Mouse (Mus musculus): ENCODE measurements at regions not wholly inside any gene's neighbourhood (a gene's known extent, or its start where the extent isn't known, plus 50 kb on each side); places are given as distances from the start of the nearest gene placed in this dataset.
A peak's percentile ranks its signal among the peaks of the same experiment; 100 is the strongest.

GRCm38 (mm10) chr5:24265431-24265830 is 86.0 kb downstream of the Kcnh2 start:
- DNase-seq (no peak), ATAC-seq (no peak)
- 0 out of 2 replicates have a peak, but pooled peaks have one; percentile 20 for TF ChIP-seq CTCF (IDR thresholded peaks at IDR 0.05; ENCODE audit: low read depth)
- TF ChIP-seq EP300 (IDR thresholded peaks at IDR 0.05; ENCODE audit: low read depth), result no peak

GRCm38 (mm10) chr5:24266344-24267295 is 84.8 kb downstream of the Kcnh2 start:
- no peaks in the 10 kb centered on the region for H3K27me3 ChIP-seq (ENCODE audit: insufficient read depth, low read length)
- peak overlapping the region; percentile 46; the same call in 1 of the 2 replicates for H3K9ac ChIP-seq (replicated peaks)
- peak overlapping the region; percentile 66 for H3K4me2 ChIP-seq (ENCODE audit: low read depth, low read length)
- no peaks in the 10 kb centered on the region for H3K36me3 ChIP-seq (replicated peaks; ENCODE audit: insufficient read depth, low read length)
- WGBS (ENCODE audit: insufficient replicate concordance), result 4% methylated on average over 16 of the region's 16 CpGs
- no peaks in the 10 kb centered on the region for H3K9me3 ChIP-seq (ENCODE audit: low read length)
- TF ChIP-seq EP300 (IDR thresholded peaks at IDR 0.05; ENCODE audit: low read depth) (no peak), CTCF (IDR thresholded peaks at IDR 0.05; ENCODE audit: low read depth) (peak; percentile 93)
- DNase-seq, result peak; percentile 85
- H3K4me3 ChIP-seq (ENCODE audit: low read depth, low read length), result peak overlapping the region; percentile 33
- 0 out of 2 replicates have a peak overlapping the region, but pooled peaks have one; percentile 13 for H3K27ac ChIP-seq (ENCODE audit: low read depth)
- H3K4me1 ChIP-seq (ENCODE audit: insufficient read depth), result no peaks in the 10 kb centered on the region
- peak; percentile 83 for ATAC-seq

More at GRCm38 (mm10) chr5:24265431-24265830, 86.0 kb downstream of the Kcnh2 start:
- H3K9ac ChIP-seq (replicated peaks), result no peak overlapping the region
- H3K36me3 ChIP-seq (replicated peaks; ENCODE audit: insufficient read depth, low read length), result no peaks in the 10 kb centered on the region
- no peak overlapping the region for H3K4me3 ChIP-seq (ENCODE audit: low read depth, low read length)
- 93% methylated on average over 3 of the region's 3 CpGs for WGBS (ENCODE audit: insufficient replicate concordance)
- H3K4me1 ChIP-seq (ENCODE audit: insufficient read depth), result no peaks in the 10 kb centered on the region
- H3K4me2 ChIP-seq (ENCODE audit: low read depth, low read length), result no peak overlapping the region
- no peak overlapping the region for H3K27ac ChIP-seq (ENCODE audit: low read depth)
- H3K27me3 ChIP-seq (ENCODE audit: insufficient read depth, low read length), result no peaks in the 10 kb centered on the region
- no peaks in the 10 kb centered on the region for H3K9me3 ChIP-seq (ENCODE audit: low read length)
